Mouse (Mus musculus) spleen, adult 2 months (tissue): ENCODE measurements around the gene Rhbdd3.

Experiments used
- CTCF ChIP-seq: fragments of 200-500 bp; IDR thresholded peaks from 2 replicates; pipeline ENCODE4 v1.5.1; 2011; ENCODE audit warnings: mild to moderate bottlenecking, inconsistent platforms; ENCODE audit not compliant: insufficient read depth, insufficient read length, insufficient replicate concordance; ENCODE audit errors: extremely low read depth
- POLR2A ChIP-seq: fragments of 200-500 bp; IDR thresholded peaks from 2 replicates; pipeline ENCODE4 v1.6.1; 2011; ENCODE audit warnings: low read depth, low read length, inconsistent platforms

DNA sequence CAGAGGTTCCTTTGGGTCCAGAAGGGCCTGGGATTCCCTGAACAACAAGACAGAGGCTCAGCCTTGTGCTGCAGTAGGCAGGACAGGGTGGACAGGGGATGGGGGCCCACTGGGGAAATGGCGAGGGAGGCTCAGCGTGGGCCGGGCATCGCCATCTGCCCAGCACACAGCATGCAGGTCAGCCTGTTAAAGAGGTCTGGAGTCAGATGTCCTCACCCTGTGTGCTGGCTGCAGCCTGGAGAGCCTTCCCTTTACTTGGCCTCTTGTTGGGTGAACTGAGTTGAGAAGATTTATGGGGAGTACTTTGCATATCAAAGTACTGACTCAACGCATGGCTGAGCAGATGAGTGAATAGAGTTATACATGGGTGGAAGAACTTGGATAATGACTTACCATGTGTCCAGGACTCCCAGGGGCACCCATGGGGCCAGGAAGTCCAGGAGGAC is 30.3 kb downstream of the Rhbdd3 start:
- TF ChIP-seq CTCF (no peak), POLR2A (no peak)
